Mouse (Mus musculus): ENCODE results near the gene Etfdh.

GRCm38 (mm10) chr3:79579891-79580575 lies 49.3 kb downstream of the Etfdh start:
- TF ChIP-seq CTCF (IDR thresholded peaks at IDR 0.05; ENCODE audit: low read depth, low read length), result no peak
- no peak for TF ChIP-seq POLR2A (IDR thresholded peaks at IDR 0.05; ENCODE audit: borderline replicate concordance, low read depth, low read length)
